ENCODE assay signal across 18 mouse cellular contexts in the genomic region with DNA sequence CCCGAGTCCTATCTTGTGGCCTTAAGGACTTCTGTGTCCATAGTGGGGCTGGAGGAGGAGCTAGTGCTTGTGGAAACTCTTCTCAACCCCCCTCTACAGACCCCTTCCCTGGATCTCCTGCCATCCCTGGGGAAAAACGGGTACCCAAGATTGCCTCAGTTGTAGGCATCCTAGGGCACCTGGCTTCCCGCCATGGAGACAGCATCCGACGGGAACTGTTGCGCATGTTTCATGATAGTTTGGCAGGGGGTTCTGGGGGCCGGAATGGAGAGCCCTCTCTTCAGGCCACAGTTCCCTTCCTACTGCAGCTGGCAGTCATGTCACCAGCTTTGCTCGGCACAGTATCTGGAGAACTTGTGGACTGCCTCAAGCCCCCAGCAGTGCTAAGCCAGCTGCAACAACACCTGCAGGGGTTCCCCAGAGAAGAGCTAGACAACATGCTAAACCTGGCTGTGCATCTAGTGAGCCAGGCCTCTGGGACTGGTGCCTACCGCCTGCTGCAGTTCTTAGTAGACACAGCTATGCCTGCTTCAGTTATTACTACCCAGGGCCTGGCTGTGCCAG. TPM values are rescaled to one million over a fixed set of nuclear protein-coding genes. Genes with fewer than 3 reads are reported as not detected.
DNase-seq lines count a peak whose midpoint lies in the region; ATAC-seq and TF ChIP-seq lines count a peak whose summit lies in the region.
"Had no signal": no experiment of that assay in that cellular context is flagged by ENCODE, and none has a peak within 500 bp of the region (broad histone marks: within the 10 kb centered on the region; RNA-seq: fewer than 3 reads in every experiment).

No protein-coding gene starts in this region.

- H3K4me2 ChIP-seq in liver, embryonic 12.5 days = peak overlapping the region; percentile 82; the same call in 1 of the 2 replicates
- peak overlapping the region; percentile 20 for H3K4me2 ChIP-seq in liver, embryonic 15.5 days
- H3K4me2 ChIP-seq: midbrain, embryonic 15.5 days had no signal

- ATAC-seq in liver, embryonic 12.5 days = no peak
- ATAC-seq in G1E (ENCODE audit: extremely low read depth, insufficient number of reproducible peaks, low FRiP score, poor library complexity, severe bottlenecking) = no peak
- ATAC-seq in liver, embryonic 15.5 days (ENCODE audit: insufficient read depth) = no peak
- ATAC-seq: CD4-positive, CD25-positive, alpha-beta regulatory T cell, adult 4 months; forebrain, embryonic 16.5 days; midbrain, embryonic 15.5 days had no signal

- no peak for TF ChIP-seq CTCF in G1E (IDR thresholded peaks at IDR 0.05; ENCODE audit: low read depth, low read length)

- peak overlapping the region; percentile 90; the same call in 1 of the 2 replicates for H3K27ac ChIP-seq in liver, embryonic 12.5 days
- 0 out of 2 replicates have a peak overlapping the region, but pooled peaks have one; percentile 20 for H3K27ac ChIP-seq in liver, embryonic 15.5 days (replicated peaks)
- H3K27ac ChIP-seq: midbrain, embryonic 15.5 days had no signal

- no peak overlapping the region for H3K4me3 ChIP-seq in liver, embryonic 12.5 days
- H3K4me3 ChIP-seq in G1E (ENCODE audit: low read depth, low read length) = peak overlapping the region; percentile 95; the same call in 1 of the 2 replicates
- H3K4me3 ChIP-seq in liver, embryonic 15.5 days (replicated peaks) = no peak overlapping the region
- H3K4me3 ChIP-seq: midbrain, embryonic 15.5 days had no signal

- no peaks in the 10 kb centered on the region for H3K9me3 ChIP-seq in liver, embryonic 12.5 days (replicated peaks)
- peaks cover 5% of the 10 kb centered on the region for H3K9me3 ChIP-seq in G1E (replicated peaks)
- H3K9me3 ChIP-seq in liver, embryonic 15.5 days (replicated peaks) = no peaks in the 10 kb centered on the region
- H3K9me3 ChIP-seq: midbrain, embryonic 15.5 days had no signal

- H3K36me3 ChIP-seq in liver, embryonic 12.5 days = peaks cover 46% of the 10 kb centered on the region
- peaks cover 60% of the 10 kb centered on the region for H3K36me3 ChIP-seq in G1E (replicated peaks)
- peaks cover 40% of the 10 kb centered on the region for H3K36me3 ChIP-seq in liver, embryonic 15.5 days (replicated peaks)

- H3K27me3 ChIP-seq in liver, embryonic 12.5 days (replicated peaks) = no peaks in the 10 kb centered on the region
- H3K27me3 ChIP-seq in G1E (ENCODE audit: insufficient read depth, low read length) = no peaks in the 10 kb centered on the region
- no peaks in the 10 kb centered on the region for H3K27me3 ChIP-seq in liver, embryonic 15.5 days
- H3K27me3 ChIP-seq: midbrain, embryonic 15.5 days had no signal

- peaks cover 80% of the 10 kb centered on the region for H3K4me1 ChIP-seq in liver, embryonic 12.5 days
- peaks cover 73% of the 10 kb centered on the region for H3K4me1 ChIP-seq in G1E (ENCODE audit: insufficient read depth, low read depth, low read length)
- H3K4me1 ChIP-seq in liver, embryonic 15.5 days (replicated peaks) = peaks cover 74% of the 10 kb centered on the region

- 89% methylated on average over 9 of the region's 9 CpGs for WGBS in liver, embryonic 12.5 days (ENCODE audit: insufficient replicate concordance)
- WGBS in liver, embryonic 15.5 days (ENCODE audit: insufficient replicate concordance) = 85% methylated on average over 9 of the region's 9 CpGs

- intact Hi-C loops in heart, postnatal 36 days (cut with DNase I) = no loop called here

- H3K9ac ChIP-seq in liver, embryonic 12.5 days = peak overlapping the region; percentile 96
- H3K9ac ChIP-seq in liver, embryonic 15.5 days = no peak overlapping the region
- H3K9ac ChIP-seq: midbrain, embryonic 15.5 days had no signal

- DNase-seq in heart, adult 11 months = peak; percentile 88
- DNase-seq in heart, postnatal 36 days = no peak
- no peak for DNase-seq in liver
- DNase-seq in G1E (ENCODE audit: low spot score) = no peak
- no peak for DNase-seq in kidney, adult 9 months
- DNase-seq: heart, postnatal 4 days; kidney, adult 18-20 months; kidney, postnatal 4 days; lung, adult 2 months; thymus, adult 2 months had no signal

RNA-seq across cellular contexts. Expression of a gene that starts 2.4 kb away (rescaled TPM):
- total RNA-seq in heart, postnatal 36 days (2021) = 10 to 100 TPM; 48.5 to 52.2 TPM
- 61.9 TPM in 2 replicates for polyA plus RNA-seq in liver, embryonic 12.5 days (2016; fragmentation: Nextera tagmentation; extraction: Ambion mirVana)
- total RNA-seq in G1E (2014; fragmentation: Nextera tagmentation) = 197 and 214 TPM in 2 replicates
- 75.0 and 75.6 TPM in 2 replicates for total RNA-seq in G1E (2017)
- polyA plus RNA-seq in G1E (2012) = 50.7 and 56.2 TPM in 2 replicates
- polyA plus RNA-seq in liver, embryonic 15.5 days (2015; fragmentation: Nextera tagmentation; extraction: Ambion mirVana) = 44.8 and 49.6 TPM in 2 replicates

RNA-seq across cellular contexts. Expression of a gene that starts 2.7 kb away (rescaled TPM):
- 10 to 100 TPM; 11.5 to 13.6 TPM for total RNA-seq in heart, postnatal 36 days (2021)
- 39.9 and 40.8 TPM in 2 replicates for polyA plus RNA-seq in liver, embryonic 12.5 days (2016; fragmentation: Nextera tagmentation; extraction: Ambion mirVana)
- total RNA-seq in G1E (2014; fragmentation: Nextera tagmentation) = 32.8 and 35.7 TPM in 2 replicates
- total RNA-seq in G1E (2017) = 15.7 and 16.6 TPM in 2 replicates
- 59.6 and 64.0 TPM in 2 replicates for polyA plus RNA-seq in G1E (2012)
- 21.6 and 26.2 TPM in 2 replicates for polyA plus RNA-seq in liver, embryonic 15.5 days (2015; fragmentation: Nextera tagmentation; extraction: Ambion mirVana)

RNA-seq across cellular contexts. Expression of a gene that starts 6.8 kb away (rescaled TPM):
- total RNA-seq in heart, postnatal 36 days (2021) = not detected
- polyA plus RNA-seq in liver, embryonic 12.5 days (2016; fragmentation: Nextera tagmentation; extraction: Ambion mirVana) = not detected in 2 replicates
- 10.6 and 15.0 TPM in 2 replicates for total RNA-seq in G1E (2014; fragmentation: Nextera tagmentation)
- total RNA-seq in G1E (2017) = not detected in 2 replicates
- 8.7 and 10.4 TPM in 2 replicates for polyA plus RNA-seq in G1E (2012)
- 0.29 TPM in 1 of 2 replicates, not detected in the other for polyA plus RNA-seq in liver, embryonic 15.5 days (2015; fragmentation: Nextera tagmentation; extraction: Ambion mirVana)
- polyA plus RNA-seq: CD4-positive, CD25-positive, alpha-beta regulatory T cell, adult 4 months; lung, adult 2 months; midbrain, embryonic 15.5 days; thymus, adult 2 months had no signal

RNA-seq across cellular contexts. Expression of a gene that starts 6.8 kb away (rescaled TPM):
- 10 to 100 TPM; 18.7 to 20.4 TPM for total RNA-seq in heart, postnatal 36 days (2021)
- 107 and 111 TPM in 2 replicates for polyA plus RNA-seq in liver, embryonic 12.5 days (2016; fragmentation: Nextera tagmentation; extraction: Ambion mirVana)
- total RNA-seq in G1E (2014; fragmentation: Nextera tagmentation) = 53.0 and 65.4 TPM in 2 replicates
- total RNA-seq in G1E (2017) = 84.9 and 104 TPM in 2 replicates
- 66.1 and 85.7 TPM in 2 replicates for polyA plus RNA-seq in G1E (2012)
- polyA plus RNA-seq in liver, embryonic 15.5 days (2015; fragmentation: Nextera tagmentation; extraction: Ambion mirVana) = 46.8 and 49.0 TPM in 2 replicates

RNA-seq across cellular contexts. Expression of a gene that starts 11.7 kb away (rescaled TPM):
- total RNA-seq in heart, postnatal 36 days (2021) = not detected
- not detected in 2 replicates for polyA plus RNA-seq in liver, embryonic 12.5 days (2016; fragmentation: Nextera tagmentation; extraction: Ambion mirVana)
- total RNA-seq in G1E (2014; fragmentation: Nextera tagmentation) = not detected in 2 replicates
- total RNA-seq in G1E (2017) = not detected in 2 replicates
- polyA plus RNA-seq in G1E (2012) = not detected in 2 replicates
- not detected in 2 replicates for polyA plus RNA-seq in liver, embryonic 15.5 days (2015; fragmentation: Nextera tagmentation; extraction: Ambion mirVana)
- total RNA-seq: gastrocnemius, adult 8-10 months; heart, postnatal 4 days; layer of hippocampus, postnatal 14 days; left cerebral cortex, postnatal 36 days had no signal
- polyA plus RNA-seq: CD4-positive, CD25-positive, alpha-beta regulatory T cell, adult 4 months; forebrain, embryonic 16.5 days; lung, adult 2 months; midbrain, embryonic 15.5 days; thymus, adult 2 months had no signal
